Mouse (Mus musculus) frontal cortex, postnatal 36 days (tissue): ENCODE measurements around the gene Fbxo2.
A peak's percentile ranks its signal among the peaks of the same experiment; 100 is the strongest.
"Not testable (repeated sequence)": the region's sequence is repeated elsewhere in the genome, so short reads cannot be mapped to it uniquely, and the experiment has no call there.

Experiments used
- DNase-seq, 2 experiments: peaks; one replicate each; pipeline ENCODE4 v3.0.0; 2022; ENCODE audit warnings: low spot score in 2 of 2

Gene Fbxo2

GRCm38 (mm10) chr4:148174495-148174862 lies 14.1 kb downstream of the Fbxo2 start:
- no peak for DNase-seq

DNA sequence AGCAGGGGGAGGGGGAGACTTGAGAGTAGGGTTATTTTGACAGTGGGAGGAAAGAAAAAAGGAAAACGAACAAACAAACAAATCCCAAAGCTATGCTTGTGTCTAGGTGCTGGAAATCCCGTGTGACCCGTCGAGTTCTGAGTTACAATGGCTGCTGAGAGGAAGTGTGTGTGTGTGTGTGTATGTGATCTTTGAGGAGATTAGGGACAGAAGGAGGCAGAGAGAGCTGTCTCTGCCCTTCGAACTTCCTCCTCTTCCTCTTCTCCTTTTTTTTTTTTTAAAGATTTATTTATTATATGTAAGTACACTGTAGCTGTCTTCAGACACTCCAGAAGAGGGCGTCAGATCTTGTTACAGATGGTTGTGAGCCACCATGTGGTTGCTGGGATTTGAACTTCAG lies 16.2 kb downstream of the Fbxo2 start:
- not testable (repeated sequence) for DNase-seq

DNA sequence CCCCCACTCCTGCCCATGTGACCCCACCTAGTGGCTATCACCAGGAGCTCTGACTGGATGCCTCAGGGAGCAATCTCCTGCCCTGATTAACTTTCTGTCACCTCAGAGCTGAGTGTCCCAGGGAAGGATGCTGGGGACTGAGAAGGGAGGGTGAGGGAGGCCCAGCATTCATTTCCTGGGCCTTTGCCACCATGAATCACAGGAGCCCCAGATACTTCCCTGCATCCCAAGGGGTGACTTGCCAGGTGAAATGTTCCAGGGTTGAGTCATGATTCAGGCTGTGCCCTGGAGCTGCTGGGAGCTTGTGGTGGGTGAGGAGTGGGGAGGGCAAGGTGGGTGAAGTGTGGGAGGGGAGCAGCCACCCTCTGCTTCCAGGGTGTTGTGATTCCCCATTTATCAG lies 17.3 kb downstream of the Fbxo2 start:
- no peak for DNase-seq

- DNase-seq, result no peak
These were observed 21.1 kb downstream of the Fbxo2 start for GRCm38 (mm10) chr4:148181483-148181882.

- no peak for DNase-seq
These were observed 21.9 kb downstream of the Fbxo2 start for GRCm38 (mm10) chr4:148182363-148182762.

GRCm38 (mm10) chr4:148184564-148184963 lies 24.1 kb downstream of the Fbxo2 start:
- DNase-seq, result no peak

- no peak for DNase-seq
These were observed 25.4 kb downstream of the Fbxo2 start for GRCm38 (mm10) chr4:148185819-148186218.

- not testable (repeated sequence) for DNase-seq
These were observed 28.3 kb downstream of the Fbxo2 start for GRCm38 (mm10) chr4:148188767-148189166.

- no peak for DNase-seq
These were observed 32.4 kb downstream of the Fbxo2 start for GRCm38 (mm10) chr4:148192707-148193245.

- DNase-seq, result no peak
These were observed 34.0 kb downstream of the Fbxo2 start for GRCm38 (mm10) chr4:148194400-148194799.

- DNase-seq, result no peak
These were observed 38.3 kb downstream of the Fbxo2 start for GRCm38 (mm10) chr4:148198721-148199120.

DNA sequence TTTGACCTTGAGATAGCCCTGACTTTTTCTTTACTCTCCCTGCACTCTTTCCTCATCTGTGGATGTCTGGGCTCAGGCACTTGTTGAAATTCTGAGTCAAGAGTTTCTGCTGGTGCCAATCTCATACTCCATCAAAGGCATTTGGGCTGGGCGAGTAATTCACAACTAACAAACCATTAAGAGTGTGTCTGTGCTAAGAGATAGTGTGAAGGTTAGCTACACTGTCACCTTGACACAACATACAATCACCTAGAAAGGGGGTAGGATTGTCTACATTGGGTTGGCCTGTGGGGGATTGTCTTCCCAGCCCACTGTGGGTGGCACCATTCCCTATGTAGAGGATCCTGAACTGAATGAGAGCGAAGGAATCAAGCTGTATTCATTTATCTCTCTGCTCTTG lies 43.1 kb downstream of the Fbxo2 start:
- DNase-seq, result no peak

DNA sequence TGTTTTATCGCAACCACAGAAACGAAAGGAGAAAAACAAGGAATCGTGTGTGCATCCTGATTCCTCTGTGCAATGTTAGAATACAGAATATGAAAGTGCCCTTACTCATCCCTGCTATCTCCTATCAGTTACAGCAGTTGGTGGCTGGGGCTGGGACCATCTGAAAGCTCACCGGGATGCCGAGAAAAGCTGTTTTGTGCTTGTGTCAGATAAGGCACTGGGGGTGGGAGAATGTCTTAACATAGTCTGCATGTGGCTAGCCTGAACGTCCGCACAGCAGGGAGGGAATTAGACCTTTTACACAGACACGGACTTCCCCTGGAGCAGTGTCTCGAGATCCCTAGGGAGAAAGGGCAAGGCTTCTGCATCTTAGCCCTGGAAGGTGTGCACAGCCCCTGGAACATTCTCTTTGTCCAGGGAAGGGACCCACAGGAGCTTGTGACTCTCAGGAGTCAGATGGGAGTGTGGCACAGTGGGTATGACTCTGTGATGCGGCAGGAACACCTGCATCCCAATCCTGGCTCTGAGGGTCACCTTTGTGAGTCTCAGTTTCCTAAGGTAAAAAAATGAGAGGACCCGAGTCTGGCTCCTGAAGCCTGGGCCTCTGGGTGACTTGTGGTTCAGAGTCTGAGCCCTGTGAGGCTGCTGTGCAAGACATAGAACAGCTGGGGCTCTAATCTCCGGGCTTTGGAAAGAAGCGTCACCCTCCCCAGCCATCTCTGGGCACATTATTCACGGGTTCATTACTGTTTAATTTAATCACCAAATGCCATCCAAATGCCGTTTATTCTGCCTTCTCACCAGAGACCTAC lies 43.8 kb downstream of the Fbxo2 start:
- DNase-seq, result no peak

GRCm38 (mm10) chr4:148204873-148205232 lies 44.4 kb downstream of the Fbxo2 start:
- DNase-seq, result no peak

DNA sequence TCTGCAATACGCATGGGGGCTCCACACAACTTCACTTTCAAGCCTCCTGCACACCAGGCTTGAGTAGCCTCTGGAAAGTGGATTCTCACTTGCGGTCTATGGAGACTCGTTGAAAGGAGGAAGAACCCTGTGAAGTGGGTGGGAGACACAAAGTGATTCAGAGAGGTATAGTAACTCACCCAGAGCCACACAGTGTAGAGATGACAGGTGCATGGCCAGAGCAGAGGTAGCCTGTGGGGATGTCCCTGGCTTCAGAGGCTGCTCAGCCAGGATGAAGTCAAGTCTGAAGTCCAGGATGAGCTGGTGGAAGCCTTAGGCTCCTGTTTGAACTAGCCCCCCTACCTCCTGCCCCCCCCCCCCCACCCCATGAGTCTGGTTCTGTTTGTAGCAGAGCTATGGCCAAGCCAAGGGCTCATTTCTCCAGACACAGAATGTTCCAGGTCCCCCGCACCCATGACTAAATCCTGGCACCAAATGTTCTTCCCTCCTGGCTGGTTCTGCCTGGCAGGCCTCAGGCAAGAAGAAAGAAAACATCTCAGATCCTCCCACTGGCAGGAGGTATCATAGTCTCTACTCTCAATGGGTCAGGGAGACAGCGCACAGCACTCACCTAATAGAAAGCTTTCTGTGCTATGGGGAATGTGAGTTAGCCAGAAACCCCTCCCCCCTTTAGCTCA lies 54.2 kb downstream of the Fbxo2 start:
- DNase-seq, result peak; percentile 77 to 81

DNA sequence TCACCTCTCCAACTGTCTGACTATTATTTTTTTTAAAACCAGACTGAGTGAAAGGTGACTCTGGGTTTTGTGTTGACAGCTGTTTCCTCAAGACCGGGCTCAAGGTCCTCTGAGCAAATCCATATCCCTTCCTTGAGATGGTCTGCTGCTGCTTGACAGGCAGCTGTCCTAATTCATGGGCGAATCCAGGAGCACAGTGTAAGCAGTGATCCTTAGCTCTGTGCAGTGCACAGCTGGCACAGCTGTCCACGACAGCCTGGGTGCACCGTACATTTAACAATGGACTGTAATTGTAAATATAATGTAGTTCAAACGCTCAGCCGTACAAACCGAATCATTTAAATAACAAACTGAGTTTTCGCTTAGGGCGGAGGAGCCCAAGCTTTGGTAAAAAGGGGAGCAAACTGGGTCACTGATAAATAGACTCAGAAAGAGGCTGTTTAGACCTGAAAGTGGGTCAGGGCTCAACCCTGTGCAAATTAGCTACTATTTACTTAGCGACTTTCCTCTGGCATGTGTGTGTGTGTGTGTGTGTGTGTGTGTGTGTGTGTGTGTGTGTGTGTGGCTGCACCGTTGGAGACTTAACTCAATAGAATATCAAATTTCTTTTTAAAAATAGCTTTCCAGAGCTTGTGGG lies 55.0 kb downstream of the Fbxo2 start:
- DNase-seq, result no peak
